Mouse (Mus musculus) layer of hippocampus, postnatal 14 days (tissue): ENCODE data around the gene Capn7. TPM values are rescaled to one million over a fixed set of nuclear protein-coding genes. Genes with fewer than 3 reads are reported as not detected.

Source experiments
- DNase-seq, 2 experiments: peaks; one replicate each; pipeline ENCODE4 v3.0.0; 2021 to 2022; ENCODE audit warnings: low spot score in 2 of 2, mixed read lengths in 1 of 2
- total RNA-seq, 2 experiments: library from RNA; stranded (reverse); gene quantifications; 2 replicates each; pipeline ENCODE4 v1.2.3; 2021

Capn7 gene
- total RNA-seq, 2 experiments from 2014 or later = 36.6 to 41.0 TPM

GRCm38 (mm10) chr14:31394822-31395532 is 58.5 kb downstream of the Capn7 start:
- DNase-seq = no peak

GRCm38 (mm10) chr14:31395629-31396199 is 59.3 kb downstream of the Capn7 start:
- no peak for DNase-seq

GRCm38 (mm10) chr14:31396428-31396827 is 60.0 kb downstream of the Capn7 start:
- DNase-seq = no peak

GRCm38 (mm10) chr14:31397353-31397752 is 60.9 kb downstream of the Capn7 start:
- no peak for DNase-seq

GRCm38 (mm10) chr14:31397791-31398595 is 61.6 kb downstream of the Capn7 start:
- DNase-seq = no peak

GRCm38 (mm10) chr14:31398819-31399218 is 62.4 kb downstream of the Capn7 start:
- DNase-seq = no peak

GRCm38 (mm10) chr14:31399271-31399670 is 62.8 kb downstream of the Capn7 start:
- DNase-seq = no peak

GRCm38 (mm10) chr14:31400246-31400645 is 63.8 kb downstream of the Capn7 start:
- DNase-seq = no peak

GRCm38 (mm10) chr14:31400896-31401295 is 64.5 kb downstream of the Capn7 start:
- no peak for DNase-seq

GRCm38 (mm10) chr14:31401918-31402427 is 65.5 kb downstream of the Capn7 start:
- no peak for DNase-seq

GRCm38 (mm10) chr14:31402693-31403092 is 66.3 kb downstream of the Capn7 start:
- DNase-seq = no peak

GRCm38 (mm10) chr14:31403556-31403955 is 67.1 kb downstream of the Capn7 start:
- no peak for DNase-seq

- DNase-seq = no peak
Measured at GRCm38 (mm10) chr14:31403995-31404394, 67.6 kb downstream of the Capn7 start.

GRCm38 (mm10) chr14:31404663-31405062 is 68.2 kb downstream of the Capn7 start:
- no peak for DNase-seq

GRCm38 (mm10) chr14:31405652-31406051 is 69.2 kb downstream of the Capn7 start:
- DNase-seq = no peak

- no peak for DNase-seq
Measured at GRCm38 (mm10) chr14:31406154-31406810, 69.8 kb downstream of the Capn7 start.

GRCm38 (mm10) chr14:31407208-31407607 is 70.8 kb downstream of the Capn7 start:
- DNase-seq = no peak

- no peak for DNase-seq
Measured at GRCm38 (mm10) chr14:31407911-31408604, 71.6 kb downstream of the Capn7 start.

- no peak for DNase-seq
Measured at GRCm38 (mm10) chr14:31408666-31409065, 72.2 kb downstream of the Capn7 start.

GRCm38 (mm10) chr14:31410123-31410724 is 73.8 kb downstream of the Capn7 start:
- no peak for DNase-seq
